Mouse (Mus musculus) E14TG2a.4 (cell line): ENCODE measurements at regions not wholly inside any gene's neighbourhood (a gene's known extent, or its start where the extent isn't known, plus 50 kb on each side); places are given as distances from the start of the nearest gene placed in this dataset.

Experiments used
- CTCF ChIP-seq: conservative IDR thresholded peaks from 2 replicates; pipeline ENCODE4 v1.5.1; 2014; ENCODE audit warnings: low read length
- POU5F1 ChIP-seq: IDR thresholded peaks from 2 replicates; pipeline ENCODE4 v1.6.1; 2014; ENCODE audit warnings: low read length, borderline replicate concordance

GRCm38 (mm10) chr4:89070430-89070829 lies 66.5 kb upstream of the Mtap start:
- TF ChIP-seq CTCF (no peak), POU5F1 (no peak)
